Mouse (Mus musculus): ENCODE data around the gene Platr25. TPM values are rescaled to one million over a fixed set of nuclear protein-coding genes. Genes with fewer than 3 reads are reported as not detected.
"Not testable (repeated sequence)": the region's sequence is repeated elsewhere in the genome, so short reads cannot be mapped to it uniquely, and the experiment has no call there.

The Platr25 gene
- 30.2 and 31.2 TPM in 2 replicates for polyA plus RNA-seq (2016; fragmentation: Nextera tagmentation; extraction: Ambion mirVana)

DNA sequence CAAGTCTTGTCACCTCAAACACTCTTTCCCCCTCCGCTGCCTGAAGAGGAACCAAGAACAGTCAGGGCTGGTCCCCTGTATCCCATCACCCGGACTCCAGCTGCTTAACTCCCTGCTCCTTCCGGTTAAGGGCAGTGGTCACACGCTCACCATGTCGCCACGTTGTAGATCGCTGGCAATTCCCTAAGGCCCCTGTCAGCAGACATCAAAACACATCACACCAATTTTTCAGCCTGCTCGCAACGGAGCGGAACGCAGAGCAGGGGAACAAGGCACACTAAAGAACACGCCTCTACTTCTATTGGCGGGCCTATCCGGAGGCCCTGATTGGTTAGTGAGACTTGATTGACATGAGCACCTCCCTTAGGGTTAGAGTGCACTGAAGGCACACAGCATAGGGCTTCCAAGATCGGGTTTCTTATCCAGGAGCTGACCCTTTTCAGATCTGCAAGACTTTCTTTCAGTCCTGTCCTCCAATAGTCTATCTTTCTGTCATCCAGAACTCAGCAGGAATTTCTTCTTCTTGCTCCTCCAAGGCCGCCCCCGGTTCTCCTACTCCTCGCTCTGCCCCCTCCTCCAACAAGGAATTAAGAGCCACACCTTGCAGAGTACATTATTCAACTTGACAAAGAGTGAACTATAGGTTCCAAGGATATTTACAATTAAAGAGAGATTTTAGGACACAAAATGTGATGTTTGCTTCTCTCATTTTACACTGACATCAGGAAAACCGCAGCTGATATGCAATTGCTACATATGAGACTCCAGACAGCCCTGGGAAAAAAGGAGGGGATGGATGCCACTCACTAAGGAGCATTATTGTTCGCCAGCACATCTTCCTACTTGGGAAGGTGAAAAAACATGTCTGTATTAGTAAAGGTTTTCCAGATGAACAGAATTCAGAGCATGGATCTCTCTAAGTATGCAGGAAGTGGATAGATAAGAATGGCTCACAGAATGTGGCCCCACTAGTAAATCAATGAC is at the start of gene Platr25:
TSS of gene Platr25 (minus strand) at position 278 of the 984 bp plus-strand sequence.
- H3K4me1 ChIP-seq; H3K27me3 ChIP-seq; H3K9me3 ChIP-seq; H3K36me3 ChIP-seq (replicated peaks): not testable (repeated sequence)
- Histone ChIP-seq H3K4me2 (peak within 1 kb of the TSS; percentile 52), H3K27ac (0 out of 2 replicates have a peak within 1 kb of the TSS, but pooled peaks have one; percentile 25), H3K9ac (peak within 1 kb of the TSS; percentile 62), H3K4me3 (replicated peaks) (peak within 1 kb of the TSS; percentile 50)
- WGBS, result 9% methylated on average over 20 of the region's 20 CpGs
- peak; percentile 92 for ATAC-seq (ENCODE audit: low FRiP score)

DNA sequence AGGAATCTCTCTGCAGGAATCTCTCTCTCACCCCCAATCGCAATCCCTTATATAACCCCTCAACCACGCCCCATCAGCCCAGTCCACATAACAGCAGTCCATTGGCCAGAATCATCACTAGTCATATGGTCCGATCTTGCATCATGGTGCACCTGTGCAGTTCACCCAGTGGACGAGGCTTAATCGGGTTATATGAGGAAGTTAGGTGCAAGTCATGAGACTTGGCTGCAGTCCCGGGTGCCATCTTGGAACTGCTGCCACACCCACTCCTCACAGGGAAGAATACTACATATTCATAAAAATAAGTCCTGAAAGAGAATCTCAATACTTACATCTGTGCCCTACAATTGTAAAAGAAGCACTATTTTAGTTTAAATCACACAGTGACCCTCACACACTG is 47.5 kb upstream of the Platr25 start:
- not testable (repeated sequence) for H3K4me2 ChIP-seq; ATAC-seq (ENCODE audit: low FRiP score); H3K4me1 ChIP-seq; H3K36me3 ChIP-seq (replicated peaks); H3K27ac ChIP-seq; H3K4me3 ChIP-seq (replicated peaks); H3K9me3 ChIP-seq; H3K9ac ChIP-seq; H3K27me3 ChIP-seq
- WGBS, result 91% methylated on average over 6 of the region's 6 CpGs

DNA sequence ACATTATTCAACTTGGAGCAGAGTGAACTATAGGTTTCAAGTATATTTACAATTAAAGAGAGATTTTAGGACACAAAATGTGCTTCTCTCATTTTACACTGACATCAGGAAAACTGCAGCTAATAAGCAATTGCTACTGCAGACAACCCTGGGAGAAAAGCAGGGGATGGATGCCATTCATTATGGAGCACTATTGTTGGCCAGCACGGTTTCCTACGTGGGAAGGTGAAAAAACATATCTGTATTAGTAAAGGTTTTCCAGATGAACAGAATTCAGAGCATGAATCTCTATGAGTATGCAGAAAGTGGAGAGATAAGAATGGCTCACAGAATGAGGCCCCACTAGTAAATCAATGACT is 25.6 kb upstream of the Platr25 start:
- Histone ChIP-seq H3K4me2 (peak overlapping the region; percentile 62), H3K4me3 (replicated peaks) (peak overlapping the region; percentile 53)
- not testable (repeated sequence) for H3K4me1 ChIP-seq; H3K9ac ChIP-seq; H3K27me3 ChIP-seq; H3K9me3 ChIP-seq; H3K36me3 ChIP-seq (replicated peaks); H3K27ac ChIP-seq
- 58% methylated on average over 2 of the region's 2 CpGs for WGBS
- ATAC-seq (ENCODE audit: low FRiP score), result peak; percentile 31; the same call in 1 of the 2 replicates

DNA sequence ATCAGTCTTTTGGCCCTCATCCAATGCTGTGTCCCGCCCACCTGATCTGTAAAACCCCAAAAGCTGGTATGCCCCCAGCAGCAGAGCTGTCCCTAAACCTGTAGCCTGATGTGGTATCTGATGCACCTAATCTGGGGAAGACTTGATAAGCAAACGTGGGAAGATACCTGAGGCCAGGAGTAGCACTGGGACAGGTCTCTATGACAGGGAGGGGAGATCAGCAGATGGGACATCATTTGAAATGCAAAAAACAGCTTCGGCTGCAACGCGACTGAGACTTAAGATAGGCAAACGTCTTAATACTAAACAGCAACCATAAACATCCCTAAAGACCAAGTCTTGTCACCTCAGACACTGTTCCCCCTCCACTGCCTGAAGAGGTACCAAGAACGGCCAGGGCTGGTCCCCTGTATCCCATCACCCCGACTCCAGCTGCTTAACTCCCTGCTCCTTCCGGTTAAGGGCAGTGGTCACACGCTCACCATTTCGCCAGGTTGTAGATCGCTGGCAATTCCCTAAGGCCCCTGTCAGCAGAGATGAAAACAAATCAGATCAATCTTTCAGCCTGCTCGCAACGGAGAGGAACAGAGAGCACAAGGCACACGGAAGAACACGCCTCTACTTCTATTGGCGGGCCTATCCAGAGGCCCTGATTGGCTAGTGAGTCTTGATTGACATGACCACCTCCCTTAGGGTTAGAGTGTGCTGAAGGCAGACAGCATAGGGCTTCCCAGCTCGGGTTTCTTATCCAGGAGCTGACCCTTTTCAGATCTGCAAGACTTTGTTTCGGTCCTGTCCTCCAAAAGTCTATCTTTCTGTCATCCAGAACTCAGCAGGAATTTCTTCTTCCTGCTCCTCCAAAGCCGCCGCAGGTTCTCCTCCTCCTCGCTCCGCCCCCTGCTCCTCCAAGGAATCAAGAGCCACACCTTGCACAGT is 25.0 kb upstream of the Platr25 start, which contains the start of gene Gm5141:
TSS of gene Gm5141 (minus strand) at position 610 of the 936 bp plus-strand sequence.
- not testable (repeated sequence) for H3K36me3 ChIP-seq (replicated peaks); H3K27ac ChIP-seq; H3K4me1 ChIP-seq; H3K27me3 ChIP-seq; H3K9me3 ChIP-seq
- Histone ChIP-seq H3K4me3 (replicated peaks) (peak within 1 kb of the TSS; percentile 53), H3K4me2 (peak within 1 kb of the TSS; percentile 62), H3K9ac (peak within 1 kb of the TSS; percentile 62)
- 5% methylated on average over 23 of the region's 23 CpGs for WGBS
- ATAC-seq (ENCODE audit: low FRiP score), result peak; percentile 100

DNA sequence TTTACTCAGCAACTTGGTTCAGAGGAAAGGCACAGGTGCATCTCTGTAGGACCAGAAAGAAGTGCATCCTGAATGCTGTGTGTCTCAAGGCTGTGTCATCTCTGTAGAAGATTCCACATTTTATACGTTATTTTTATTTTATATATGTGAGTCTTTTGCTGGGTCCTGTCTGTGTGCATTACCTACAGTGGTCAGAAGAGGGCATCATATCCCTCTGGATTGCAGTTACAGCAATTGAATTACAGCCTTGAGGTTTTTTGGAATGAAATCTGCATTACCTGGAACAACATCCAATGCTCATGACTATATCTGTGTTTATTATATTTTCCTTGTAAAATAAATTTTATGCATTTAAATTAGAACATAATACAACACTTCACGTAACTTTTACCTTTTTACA is 3.3 kb upstream of the Platr25 start:
- 68% methylated on average over 2 of the region's 2 CpGs for WGBS
- not testable (repeated sequence) for ATAC-seq (ENCODE audit: low FRiP score)

DNA sequence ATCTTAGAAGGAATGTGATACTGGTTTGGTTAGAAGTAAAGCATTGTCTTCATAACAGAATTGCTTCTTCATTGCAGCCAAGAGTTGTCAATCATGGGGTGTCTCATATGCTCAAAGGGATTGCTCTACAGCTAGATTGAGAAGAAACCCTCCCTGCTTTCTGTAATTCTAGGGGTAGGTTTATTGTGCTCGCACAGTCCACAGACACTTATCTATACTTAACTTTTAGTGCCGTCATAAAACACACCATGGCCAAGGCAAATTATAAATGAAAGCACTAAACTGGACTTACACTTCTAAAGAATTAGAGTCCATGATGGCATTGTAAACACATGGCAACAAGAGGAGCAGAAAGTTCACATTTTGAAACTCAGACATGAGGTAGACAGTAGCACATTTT is 27.2 kb downstream of the Platr25 start:
- Histone ChIP-seq H3K4me3 (replicated peaks) (no peak overlapping the region), H3K9ac (no peak overlapping the region), H3K36me3 (replicated peaks) (0 out of 2 replicates have a peak, but pooled peaks cover 3% of the 10 kb centered on the region), H3K4me2 (no peak overlapping the region), H3K27me3 (no peaks in the 10 kb centered on the region), H3K4me1 (no peaks in the 10 kb centered on the region), H3K9me3 (no peaks in the 10 kb centered on the region), H3K27ac (no peak overlapping the region)
- 93% methylated on average over 2 of the region's 2 CpGs for WGBS
- no peak for ATAC-seq (ENCODE audit: low FRiP score)

More for the DNA sequence above, 3.3 kb upstream of the Platr25 start:
- H3K4me1 ChIP-seq; H3K27ac ChIP-seq; H3K36me3 ChIP-seq (replicated peaks); H3K9me3 ChIP-seq; H3K9ac ChIP-seq; H3K4me3 ChIP-seq (replicated peaks); H3K4me2 ChIP-seq; H3K27me3 ChIP-seq: not testable (repeated sequence)

DNA sequence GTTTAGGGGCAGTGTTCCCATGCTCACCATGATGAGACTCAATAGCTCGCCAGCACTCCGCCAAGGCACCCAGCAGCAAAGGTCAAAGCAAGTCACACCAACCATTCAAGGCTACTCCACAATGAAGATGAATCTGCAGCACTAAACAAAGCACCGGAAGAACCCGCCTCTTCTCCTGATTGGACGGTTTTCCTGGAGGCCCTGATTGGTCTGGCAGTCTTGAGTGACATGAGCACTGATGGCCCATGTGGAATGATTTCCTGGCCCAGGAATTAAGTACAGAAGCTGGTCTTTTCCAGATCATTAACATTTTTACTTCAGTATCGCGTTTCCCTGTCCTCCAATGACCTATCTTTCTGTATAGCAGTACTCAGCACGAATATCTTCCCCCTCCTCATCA is 47.9 kb downstream of the Platr25 start:
- not testable (repeated sequence) for ATAC-seq (ENCODE audit: low FRiP score); H3K4me3 ChIP-seq (replicated peaks); H3K4me2 ChIP-seq; H3K36me3 ChIP-seq (replicated peaks); H3K27me3 ChIP-seq; H3K4me1 ChIP-seq; H3K9me3 ChIP-seq; H3K9ac ChIP-seq; H3K27ac ChIP-seq
- 96% methylated on average over 8 of the region's 8 CpGs for WGBS

DNA sequence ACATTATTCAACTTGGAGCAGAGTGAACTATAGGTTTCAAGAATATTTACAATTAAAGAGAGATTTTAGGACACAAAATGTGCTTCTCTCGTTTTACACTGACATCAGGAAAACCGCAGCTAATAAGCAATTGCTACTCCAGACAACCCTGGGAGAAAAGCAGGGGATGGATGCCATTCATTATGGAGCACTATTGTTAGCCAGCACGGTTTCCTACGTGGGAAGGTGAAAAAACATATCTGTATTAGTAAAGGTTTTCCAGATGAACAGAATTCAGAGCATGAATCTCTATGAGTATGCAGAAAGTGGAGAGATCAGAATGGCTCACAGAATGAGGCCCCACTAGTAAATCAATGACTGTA is 75.2 kb downstream of the Platr25 start:
- not testable (repeated sequence) for H3K4me1 ChIP-seq; H3K36me3 ChIP-seq (replicated peaks); H3K27me3 ChIP-seq; H3K27ac ChIP-seq; H3K9me3 ChIP-seq
- 22% methylated on average over 4 of the region's 4 CpGs for WGBS
- peak overlapping the region; percentile 48 for H3K4me3 ChIP-seq (replicated peaks)
- peak; percentile 57; the same call in 1 of the 2 replicates for ATAC-seq (ENCODE audit: low FRiP score)
- 0 out of 2 replicates have a peak overlapping the region, but pooled peaks have one; percentile 45 for H3K9ac ChIP-seq
- peak overlapping the region; percentile 47 for H3K4me2 ChIP-seq

DNA sequence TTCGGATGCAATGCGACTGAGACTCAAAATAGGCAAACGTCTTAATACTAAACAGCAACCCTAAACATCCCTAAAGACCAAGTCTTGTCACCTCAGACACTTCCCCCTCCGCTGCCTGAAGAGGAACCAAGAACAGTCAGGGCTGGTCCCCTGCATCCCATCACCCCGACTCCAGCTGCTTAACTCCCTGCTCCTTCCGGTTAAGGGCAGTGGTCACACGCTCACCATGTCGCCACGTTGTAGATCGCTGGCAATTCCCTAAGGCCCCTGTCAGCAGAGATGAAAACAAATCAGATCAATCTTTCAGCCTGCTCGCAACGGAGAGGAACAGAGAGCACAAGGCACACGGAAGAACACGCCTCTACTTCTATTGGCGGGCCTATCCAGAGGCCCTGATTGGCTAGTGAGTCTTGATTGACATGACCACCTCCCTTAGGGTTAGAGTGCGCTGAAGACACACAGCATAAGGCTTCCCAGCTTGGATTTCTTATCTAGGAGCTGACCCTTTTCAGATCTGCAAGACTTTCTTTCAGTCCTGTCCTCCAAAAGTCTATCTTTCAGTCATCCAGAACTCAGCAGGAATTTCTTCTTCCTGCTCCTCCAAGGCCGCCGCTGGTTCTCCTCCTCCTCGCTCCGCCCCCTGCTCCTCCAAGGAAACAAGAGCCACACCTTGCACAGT is 75.8 kb downstream of the Platr25 start:
- H3K9me3 ChIP-seq, H3K4me1 ChIP-seq, H3K27me3 ChIP-seq: not testable (repeated sequence)
- H3K9ac ChIP-seq, result peak overlapping the region; percentile 54
- H3K4me2 ChIP-seq, result peak overlapping the region; percentile 53
- under 1% methylated on average over 19 of the region's 20 CpGs for WGBS
- peaks cover 11% of the 10 kb centered on the region for H3K36me3 ChIP-seq (replicated peaks)
- peak; percentile 100 for ATAC-seq (ENCODE audit: low FRiP score)
- 0 out of 2 replicates have a peak overlapping the region, but pooled peaks have one; percentile 42 for H3K27ac ChIP-seq
- peak overlapping the region; percentile 48 for H3K4me3 ChIP-seq (replicated peaks)

DNA sequence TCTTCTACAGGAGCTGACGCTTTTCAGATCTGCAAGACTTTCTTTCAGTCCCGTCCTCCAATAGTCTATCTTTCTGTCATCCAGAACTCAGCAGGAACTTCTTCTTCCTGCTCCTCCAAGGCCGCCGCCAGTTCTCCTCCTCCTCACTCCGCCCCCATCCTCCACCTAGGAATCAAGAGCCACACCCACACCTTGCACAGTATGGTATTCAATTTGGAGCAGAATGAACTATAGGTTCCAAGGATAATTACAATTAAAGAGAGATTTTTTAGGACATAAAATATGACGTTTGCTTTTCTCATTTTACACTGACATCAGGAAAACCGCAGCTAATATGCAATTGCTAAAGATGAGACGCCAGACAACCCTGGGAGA is 107.2 kb downstream of the Platr25 start:
- ATAC-seq (ENCODE audit: low FRiP score), result peak; percentile 89
- Histone ChIP-seq H3K4me3 (replicated peaks) (peak overlapping the region; percentile 54), H3K9me3 (peaks cover 2% of the 10 kb centered on the region; the same call in 1 of the 2 replicates), H3K27me3 (no peaks in the 10 kb centered on the region), H3K9ac (peak overlapping the region; percentile 50; the same call in 1 of the 2 replicates), H3K36me3 (replicated peaks) (no peaks in the 10 kb centered on the region), H3K4me1 (no peaks in the 10 kb centered on the region), H3K27ac (no peak overlapping the region), H3K4me2 (peak overlapping the region; percentile 52)
- WGBS, result 21% methylated on average over 8 of the region's 8 CpGs

DNA sequence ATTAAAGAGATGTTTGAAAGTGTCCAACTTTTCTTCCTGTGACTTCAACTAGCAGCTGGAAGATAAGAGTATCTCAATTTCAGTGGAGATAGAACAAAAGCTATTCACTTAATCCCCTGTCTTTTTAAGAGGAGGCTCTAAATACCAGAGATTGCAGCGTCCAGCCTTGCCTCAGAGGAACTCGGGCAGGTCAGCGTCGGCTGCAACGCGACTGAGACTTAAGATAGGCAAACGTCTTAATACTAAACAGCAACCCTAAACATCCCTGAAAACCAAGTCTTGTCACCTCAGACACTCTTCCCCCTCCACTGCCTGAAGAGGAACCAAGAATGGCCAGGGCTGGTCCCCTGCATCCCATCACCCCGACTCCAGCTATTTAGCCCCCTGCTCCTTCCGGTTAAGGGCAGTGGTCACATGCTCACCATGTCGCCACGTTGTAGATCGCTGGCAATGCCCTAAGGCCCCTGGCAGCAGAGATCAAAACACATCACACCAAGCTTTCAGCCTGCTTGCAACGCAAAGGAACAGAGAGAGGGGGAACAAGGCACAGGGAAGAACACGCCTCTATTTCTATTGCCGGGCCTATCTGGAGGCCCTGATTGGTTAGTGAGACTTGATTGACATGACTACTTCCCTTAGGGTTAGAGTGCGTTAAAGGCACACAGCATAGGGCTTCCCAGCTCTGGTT is 107.7 kb downstream of the Platr25 start:
- WGBS, result 1% methylated on average over 16 of the region's 16 CpGs
- ATAC-seq (ENCODE audit: low FRiP score), result peak; percentile 100

More for the DNA sequence above, 107.7 kb downstream of the Platr25 start:
- H3K4me3 ChIP-seq (replicated peaks), result peak overlapping the region; percentile 54
- H3K27me3 ChIP-seq; H3K4me1 ChIP-seq; H3K9me3 ChIP-seq; H3K27ac ChIP-seq; H3K36me3 ChIP-seq (replicated peaks): not testable (repeated sequence)
- H3K4me2 ChIP-seq, result peak overlapping the region; percentile 52
- peak overlapping the region; percentile 50 for H3K9ac ChIP-seq

Data from forebrain, embryonic 12.5 days (tissue).